Mouse (Mus musculus): ENCODE measurements at regions not wholly inside any gene's neighbourhood (a gene's known extent, or its start where the extent isn't known, plus 50 kb on each side); places are given as distances from the start of the nearest gene placed in this dataset.

DNA sequence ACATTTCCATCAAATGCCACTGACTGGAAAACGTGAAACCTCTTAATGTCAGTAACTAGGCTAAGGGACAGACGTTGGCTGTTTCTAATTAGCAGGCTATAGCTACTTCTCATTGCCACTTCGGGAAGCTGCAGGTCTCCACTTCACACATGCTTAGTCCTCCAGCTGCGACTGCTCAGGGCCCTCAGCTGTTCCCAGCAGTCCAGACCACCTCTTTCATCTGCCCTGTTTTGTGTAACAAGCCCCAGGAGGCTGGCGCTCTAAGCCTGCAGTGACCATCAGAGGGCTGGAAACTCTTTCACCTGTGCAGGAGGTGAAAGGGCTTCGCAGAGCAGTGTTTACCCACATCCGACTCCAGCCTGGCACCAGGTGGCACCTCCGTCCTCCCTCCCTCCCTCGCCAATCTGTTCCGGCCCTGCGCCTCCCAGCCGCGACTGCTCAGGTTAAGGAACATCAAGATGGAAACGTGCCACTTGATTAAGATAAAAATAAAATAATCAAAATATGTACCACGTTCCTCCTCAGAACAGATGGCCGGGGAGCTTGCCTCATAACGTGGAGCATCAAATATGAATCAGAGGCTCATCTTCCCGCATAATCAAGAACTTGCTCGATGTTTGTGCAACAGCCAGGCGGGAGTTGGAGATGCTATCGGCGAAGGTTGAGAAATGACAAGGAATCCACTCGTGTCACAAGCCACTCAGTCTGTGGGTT, 72.6 kb upstream of the Plet1 start:
- TF ChIP-seq USF1 (IDR thresholded peaks at IDR 0.05; ENCODE audit: low read depth) (no peak), POLR2A (IDR thresholded peaks at IDR 0.05; ENCODE audit: insufficient read length, low read depth) (no peak), MYOG (IDR thresholded peaks at IDR 0.05; ENCODE audit: control insufficient read depth in 1 of 3, insufficient read depth in 1 of 3, insufficient read length in 2 of 3, low read depth in 2 of 3) (no peak), MAX (IDR thresholded peaks at IDR 0.05; ENCODE audit: low read depth) (no peak), E2F4 (IDR thresholded peaks at IDR 0.05; ENCODE audit: insufficient read depth) (no peak), MYOD1 (IDR thresholded peaks at IDR 0.05; ENCODE audit: control insufficient read depth in 1 of 3, insufficient read length in 2 of 3, low read depth in 2 of 3) (no peak)
